ENCODE assay signal across 31 mouse cellular contexts in genomic region chr1:133285907-133286306, GRCm38 (mm10). TPM values are rescaled to one million over a fixed set of nuclear protein-coding genes. Genes with fewer than 3 reads are reported as not detected.
DNase-seq lines count a peak whose midpoint lies in the region; ATAC-seq lines count a peak whose summit lies in the region.
"Had no signal": no experiment of that assay in that cellular context is flagged by ENCODE, and none has a peak within 500 bp of the region (broad histone marks: within the 10 kb centered on the region; RNA-seq: fewer than 3 reads in every experiment).

No protein-coding gene starts in this region.

- no peak for ATAC-seq in kidney, embryonic 14.5 days (ENCODE audit: low FRiP score, low TSS enrichment)
- 0 out of 2 replicates have a peak, but pooled peaks have one; percentile 40 for ATAC-seq in limb, embryonic 15.5 days (ENCODE audit: insufficient number of reproducible peaks, low FRiP score, low TSS enrichment, low read depth)
- ATAC-seq: forebrain, embryonic 13.5 days; hindbrain, embryonic 16.5 days; liver, postnatal 0 days; Patski had no signal

- WGBS in kidney, embryonic 14.5 days = 89% methylated on average over 7 of the region's 7 CpGs
- WGBS in limb, embryonic 15.5 days = 82% methylated on average over 7 of the region's 7 CpGs
- 84% methylated on average over 7 of the region's 7 CpGs for WGBS in limb, embryonic 10.5 days

- no peak overlapping the region for H3K4me2 ChIP-seq in kidney, embryonic 14.5 days (replicated peaks; ENCODE audit: low read depth, low read length)
- no peak overlapping the region for H3K4me2 ChIP-seq in limb, embryonic 15.5 days
- H3K4me2 ChIP-seq: embryonic facial prominence, embryonic 13.5 days; forebrain, embryonic 13.5 days; heart, embryonic 15.5 days; midbrain, embryonic 11.5 days; neural tube, embryonic 15.5 days had no signal

- H3K9ac ChIP-seq in kidney, embryonic 14.5 days (ENCODE audit: low read depth, low read length) = no peak overlapping the region
- no peak overlapping the region for H3K9ac ChIP-seq in limb, embryonic 15.5 days
- H3K9ac ChIP-seq: embryonic facial prominence, embryonic 13.5 days; forebrain, embryonic 13.5 days; heart, embryonic 15.5 days; liver, postnatal 0 days; neural tube, embryonic 15.5 days had no signal

- H3K4me3 ChIP-seq in kidney, embryonic 14.5 days (ENCODE audit: low read length) = no peak overlapping the region
- no peak overlapping the region for H3K4me3 ChIP-seq in limb, embryonic 15.5 days
- H3K4me3 ChIP-seq in limb, embryonic 10.5 days = no peak overlapping the region
- H3K4me3 ChIP-seq: embryonic facial prominence, embryonic 13.5 days; erythroblast, embryonic 14.5 days; forebrain, embryonic 13.5 days; heart, embryonic 15.5 days; neural tube, embryonic 15.5 days had no signal

- H3K9me3 ChIP-seq in kidney, embryonic 14.5 days (ENCODE audit: control insufficient read depth, low read length) = no peaks in the 10 kb centered on the region
- no peaks in the 10 kb centered on the region for H3K9me3 ChIP-seq in limb, embryonic 15.5 days
- H3K9me3 ChIP-seq in limb, embryonic 10.5 days (replicated peaks) = no peaks in the 10 kb centered on the region
- H3K9me3 ChIP-seq: embryonic facial prominence, embryonic 13.5 days; forebrain, embryonic 13.5 days; G1E; heart, embryonic 15.5 days; neural tube, embryonic 15.5 days had no signal

- H3K36me3 ChIP-seq in kidney, embryonic 14.5 days (ENCODE audit: control insufficient read depth, insufficient read depth, low read length) = no peaks in the 10 kb centered on the region
- H3K36me3 ChIP-seq in limb, embryonic 15.5 days = no peaks in the 10 kb centered on the region
- no peaks in the 10 kb centered on the region for H3K36me3 ChIP-seq in limb, embryonic 10.5 days
- H3K36me3 ChIP-seq: embryonic facial prominence, embryonic 13.5 days; G1E; heart, embryonic 15.5 days had no signal

- no peaks in the 10 kb centered on the region for H3K27me3 ChIP-seq in kidney, embryonic 14.5 days (ENCODE audit: control insufficient read depth, insufficient read depth, low read length)
- H3K27me3 ChIP-seq in limb, embryonic 15.5 days = no peaks in the 10 kb centered on the region
- 0 out of 2 replicates have a peak, but pooled peaks cover 13% of the 10 kb centered on the region for H3K27me3 ChIP-seq in limb, embryonic 10.5 days (ENCODE audit: low read depth, poor library complexity, severe bottlenecking)
- H3K27me3 ChIP-seq: embryonic facial prominence, embryonic 13.5 days; forebrain, embryonic 13.5 days; heart, embryonic 15.5 days; neural tube, embryonic 15.5 days; Patski had no signal

- H3K4me1 ChIP-seq in kidney, embryonic 14.5 days (ENCODE audit: control insufficient read depth, insufficient read depth, low read length) = no peaks in the 10 kb centered on the region
- H3K4me1 ChIP-seq in limb, embryonic 15.5 days = no peaks in the 10 kb centered on the region
- H3K4me1 ChIP-seq in limb, embryonic 10.5 days = no peaks in the 10 kb centered on the region
- H3K4me1 ChIP-seq: embryonic facial prominence, embryonic 13.5 days; forebrain, embryonic 13.5 days; neural tube, embryonic 15.5 days had no signal

- peak; percentile 77 for DNase-seq in kidney, adult 11 months
- no peak for DNase-seq in limb, embryonic 10.5 days (ENCODE audit: low spot score)
- DNase-seq in kidney, postnatal 36 days = peak; percentile 83 to 87
- DNase-seq in right cerebral cortex, postnatal 10 days (ENCODE audit: low spot score in 2 of 2) = no peak
- no peak for DNase-seq in thymus, postnatal 0 days (ENCODE audit: low spot score)
- DNase-seq: adrenal gland, adult 8-10 months; B cell, adult 2 months; cerebellum, adult 18-20 months; cerebellum, postnatal 25 days; embryo, embryonic 11 days; heart, postnatal 36 days; liver; liver, postnatal 0 days; lung, postnatal 10 days; right cerebral cortex, adult 18-20 months; thymus, postnatal 14 days had no signal

- H3K27ac ChIP-seq in kidney, embryonic 14.5 days (ENCODE audit: low read depth, low read length) = no peak overlapping the region
- no peak overlapping the region for H3K27ac ChIP-seq in limb, embryonic 15.5 days
- H3K27ac ChIP-seq in limb, embryonic 10.5 days = no peak overlapping the region
- H3K27ac ChIP-seq: embryonic facial prominence, embryonic 13.5 days; forebrain, embryonic 13.5 days; heart, embryonic 15.5 days; kidney, postnatal 0 days; neural tube, embryonic 15.5 days had no signal

RNA-seq across cellular contexts. Expression of gene Golt1a, which starts 23.7 kb away (rescaled TPM):
- 2.6 and 6.1 TPM in 2 replicates for polyA plus RNA-seq in kidney, embryonic 14.5 days (2014; fragmentation: Nextera tagmentation; extraction: Ambion mirVana)
- not detected in 2 replicates for polyA plus RNA-seq in limb, embryonic 15.5 days (2015; fragmentation: Nextera tagmentation; extraction: Ambion mirVana)
- not detected in 2 replicates for polyA plus RNA-seq in limb, embryonic 10.5 days (2016; fragmentation: Nextera tagmentation; extraction: Ambion mirVana)
- not detected in 2 replicates for polyA plus RNA-seq in thymus, postnatal 0 days (2015; fragmentation: Nextera tagmentation; extraction: Ambion mirVana)
- polyA plus RNA-seq: embryonic facial prominence, embryonic 13.5 days; erythroblast, embryonic 14.5 days; forebrain, embryonic 13.5 days; G1E; heart, embryonic 15.5 days; hindbrain, embryonic 16.5 days; midbrain, embryonic 11.5 days; midbrain, postnatal 0 days; neural tube, embryonic 15.5 days; testis, adult 2 months had no signal

RNA-seq across cellular contexts. Expression of gene Kiss1, which starts 35.8 kb away (rescaled TPM):
- polyA plus RNA-seq in kidney, embryonic 14.5 days (2014; fragmentation: Nextera tagmentation; extraction: Ambion mirVana) = not detected in 2 replicates
- not detected in 2 replicates for polyA plus RNA-seq in limb, embryonic 15.5 days (2015; fragmentation: Nextera tagmentation; extraction: Ambion mirVana)
- polyA plus RNA-seq in limb, embryonic 10.5 days (2016; fragmentation: Nextera tagmentation; extraction: Ambion mirVana) = not detected in 2 replicates
- 0.39 TPM in 1 of 2 replicates, not detected in the other for polyA plus RNA-seq in thymus, postnatal 0 days (2015; fragmentation: Nextera tagmentation; extraction: Ambion mirVana)
- polyA plus RNA-seq: embryonic facial prominence, embryonic 13.5 days; erythroblast, embryonic 14.5 days; forebrain, embryonic 13.5 days; G1E; gonadal fat pad, adult 2 months; heart, embryonic 15.5 days; hindbrain, embryonic 16.5 days; kidney, postnatal 0 days; liver, postnatal 0 days; midbrain, embryonic 11.5 days; neural tube, embryonic 15.5 days; Patski had no signal

Comparison
In these comparisons a context has a peak if more than half of its experiments do, and no peak if none do; other contexts are left out.
1. DNase-seq: peak in kidney, adult 11 months (single experiment) and kidney, postnatal 36 days (2 of 2); none in limb, embryonic 10.5 days (single experiment), right cerebral cortex, postnatal 10 days (0 of 2) and thymus, postnatal 0 days (single experiment).